Mouse (Mus musculus) C2C12 (cell line): ENCODE measurements around the gene Dhx58. TPM values are rescaled to one million over a fixed set of nuclear protein-coding genes. Genes with fewer than 3 reads are reported as not detected.

Experiments
- H3K27me3 ChIP-seq: one replicate; pipeline ENCODE4 v1.6.1; 2011; ENCODE audit not compliant: control insufficient read depth, insufficient read depth, insufficient read length
- H3K36me3 ChIP-seq: one replicate; pipeline ENCODE4 v1.6.1; 2011; ENCODE audit not compliant: control insufficient read depth, insufficient read depth
- H3K4me3 ChIP-seq: one replicate; pipeline ENCODE4 v1.5.1; 2011; ENCODE audit warnings: mild to moderate bottlenecking, control low read depth; ENCODE audit not compliant: poor library complexity, insufficient read depth, severe bottlenecking
- H3K79me2 ChIP-seq: one replicate; pipeline ENCODE4 v1.6.1; 2011; ENCODE audit not compliant: control insufficient read depth, insufficient read depth
- H3K79me3 ChIP-seq: one replicate; pipeline ENCODE4 v1.6.1; 2011; ENCODE audit warnings: low read depth, control low read depth
- H3ac ChIP-seq: one replicate; pipeline ENCODE3; 2011; ENCODE audit warnings: low read depth; ENCODE audit not compliant: control insufficient read depth, insufficient read length
- CEBPB ChIP-seq: IDR thresholded peaks from one replicate; pipeline ENCODE4 v1.6.1; 2011; ENCODE audit warnings: low read depth, mild to moderate bottlenecking, control low read depth, moderate library complexity
- CTCF ChIP-seq: IDR thresholded peaks from one replicate; pipeline ENCODE4 v1.5.1; 2011; ENCODE audit not compliant: control insufficient read depth, insufficient read depth, insufficient read length
- FOSL1 ChIP-seq: IDR thresholded peaks from one replicate; pipeline ENCODE4 v1.8.0; 2011; ENCODE audit warnings: mild to moderate bottlenecking, low read length; ENCODE audit not compliant: poor library complexity, insufficient read depth, severe bottlenecking
- MAX ChIP-seq: IDR thresholded peaks from one replicate; pipeline ENCODE4 v1.6.1; 2011; ENCODE audit warnings: mild to moderate bottlenecking, control low read depth
- MYOD1 ChIP-seq: IDR thresholded peaks from one replicate; pipeline ENCODE4 v1.6.1; 2011; ENCODE audit warnings: low read depth; ENCODE audit not compliant: control insufficient read depth, insufficient read length
- MYOG ChIP-seq: IDR thresholded peaks from one replicate; pipeline ENCODE4 v1.6.1; 2011; ENCODE audit not compliant: control insufficient read depth, insufficient read length; ENCODE audit errors: extremely low read depth
- USF1 ChIP-seq: IDR thresholded peaks from one replicate; pipeline ENCODE4 v1.6.1; 2011; ENCODE audit warnings: low read depth, mild to moderate bottlenecking, control low read depth, moderate library complexity
- polyA plus RNA-seq: library from polyadenylated mRNA; unstranded; fragments of >200 nt; fragmentation: generic; extraction: Trizol; gene quantifications from one replicate; pipeline ENCODE4 v1.2.1, GENCODE M21; 2012; ENCODE audit warnings: missing spikeins

Gene Dhx58
- polyA plus RNA-seq, 1 experiment, result 0.64 TPM

- peaks cover 28% of the 10 kb centered on the region for H3K27me3 ChIP-seq
- no peaks in the 10 kb centered on the region for H3K79me3 ChIP-seq
- H3ac ChIP-seq, result no peak overlapping the region
Observed at GRCm38 (mm10) chr11:100648405-100648804, 55.7 kb downstream of the Dhx58 start.

GRCm38 (mm10) chr11:100646265-100646664, 57.8 kb downstream of the Dhx58 start:
- Histone ChIP-seq H3K4me3 (no peak overlapping the region), H3K27me3 (peaks cover 39% of the 10 kb centered on the region), H3K36me3 (no peaks in the 10 kb centered on the region)

More at GRCm38 (mm10) chr11:100648405-100648804, 55.7 kb downstream of the Dhx58 start:
- TF ChIP-seq CTCF, result no peak
- no peak for TF ChIP-seq FOSL1
- no peak for TF ChIP-seq MAX
- no peak for TF ChIP-seq MYOD1
- no peak for TF ChIP-seq CEBPB
- TF ChIP-seq MYOG, result no peak
- no peak for TF ChIP-seq USF1
- H3K36me3 ChIP-seq, result no peaks in the 10 kb centered on the region
- no peak overlapping the region for H3K4me3 ChIP-seq
- H3K79me2 ChIP-seq, result no peaks in the 10 kb centered on the region

More at GRCm38 (mm10) chr11:100646265-100646664, 57.8 kb downstream of the Dhx58 start:
- Histone ChIP-seq H3ac (no peak overlapping the region), H3K79me2 (no peaks in the 10 kb centered on the region), H3K79me3 (no peaks in the 10 kb centered on the region)
- TF ChIP-seq CTCF, result peak; percentile 84
- no peak for TF ChIP-seq MYOG

Other genes with a start within 250 kb of the Dhx58 start
- gene Klhl11, start 231.5 kb downstream of the Dhx58 start, polyA plus RNA-seq, result 4.4 TPM
- gene Acly, start 176.3 kb downstream of the Dhx58 start, polyA plus RNA-seq, result 86.6 TPM
- gene Ttc25, start 158.7 kb downstream of the Dhx58 start, polyA plus RNA-seq, result 0.06 TPM
- 10.2 TPM for gene Cnp, start 129.4 kb downstream of the Dhx58 start, polyA plus RNA-seq
- 36.1 TPM for gene Nkiras2, start 85.0 kb downstream of the Dhx58 start, polyA plus RNA-seq
- 89.7 TPM for gene Dnajc7, start 84.1 kb downstream of the Dhx58 start, polyA plus RNA-seq
- gene Zfp385c, start 11.8 kb downstream of the Dhx58 start, polyA plus RNA-seq, result not detected
- 50.3 TPM for gene Kat2a, start 8.2 kb upstream of the Dhx58 start, polyA plus RNA-seq
- gene Hspb9, start 9.6 kb upstream of the Dhx58 start, polyA plus RNA-seq, result 0.68 TPM
- gene Rab5c, start 33.9 kb upstream of the Dhx58 start, polyA plus RNA-seq, result 136 TPM
- not detected for gene Kcnh4, start 55.7 kb upstream of the Dhx58 start, polyA plus RNA-seq
- not detected for gene Hcrt, start 58.7 kb upstream of the Dhx58 start, polyA plus RNA-seq
- gene Ghdc, start 66.7 kb upstream of the Dhx58 start, polyA plus RNA-seq, result 5.5 TPM
- 2.4 TPM for gene Stat5b, start 146.5 kb upstream of the Dhx58 start, polyA plus RNA-seq
- 13.3 TPM for gene Stat5a, start 155.1 kb upstream of the Dhx58 start, polyA plus RNA-seq
- 36.1 TPM for gene Stat3, start 235.3 kb upstream of the Dhx58 start, polyA plus RNA-seq